Mouse (Mus musculus): ENCODE results near the gene Pphln1. TPM values are rescaled to one million over a fixed set of nuclear protein-coding genes. Genes with fewer than 3 reads are reported as not detected.

The Pphln1 gene
- total and polyA plus RNA-seq, 3 experiments, result 11.4 to 96.4 (median 34.3) TPM

- H3K4me1 ChIP-seq (ENCODE audit: insufficient read depth, low read depth, low read length), result no peaks in the 10 kb centered on the region
- no peak for TF ChIP-seq TAL1 (conservative IDR thresholded peaks at IDR 0.05; ENCODE audit: low read depth, low read length)
- no peak for TF ChIP-seq GATA1 (IDR thresholded peaks at IDR 0.05; ENCODE audit: borderline replicate concordance, low read length)
- TF ChIP-seq POLR2AphosphoS5 (IDR thresholded peaks at IDR 0.05; ENCODE audit: insufficient replicate concordance, low read depth, low read length), result no peak
- TF ChIP-seq GATA2 (IDR thresholded peaks at IDR 0.05; ENCODE audit: borderline replicate concordance, low read depth, low read length), result no peak
- no peak for TF ChIP-seq CTCF (IDR thresholded peaks at IDR 0.05; ENCODE audit: low read depth, low read length)
- 0 out of 2 replicates have a peak, but pooled peaks cover 5% of the 10 kb centered on the region for H3K9me3 ChIP-seq (replicated peaks)
- no peaks in the 10 kb centered on the region for H3K36me3 ChIP-seq (replicated peaks)
- no peaks in the 10 kb centered on the region for H3K27me3 ChIP-seq (ENCODE audit: insufficient read depth, low read length)
- ATAC-seq (ENCODE audit: extremely low read depth, insufficient number of reproducible peaks, low FRiP score, poor library complexity, severe bottlenecking) (no peak), DNase-seq (ENCODE audit: low spot score) (no peak)
- H3K4me3 ChIP-seq (ENCODE audit: low read depth, low read length), result no peak overlapping the region
Observed at GRCm38 (mm10) chr15:93512437-93512836, 114.3 kb downstream of the Pphln1 start.

- H3K36me3 ChIP-seq (replicated peaks), result no peaks in the 10 kb centered on the region
- H3K9me3 ChIP-seq (replicated peaks), result peaks cover 13% of the 10 kb centered on the region
- no peaks in the 10 kb centered on the region for H3K27me3 ChIP-seq (ENCODE audit: insufficient read depth, low read length)
- no peak overlapping the region for H3K4me3 ChIP-seq (ENCODE audit: low read depth, low read length)
- DNase-seq (ENCODE audit: low spot score) (no peak), ATAC-seq (ENCODE audit: extremely low read depth, insufficient number of reproducible peaks, low FRiP score, poor library complexity, severe bottlenecking) (no peak)
- no peak for TF ChIP-seq CTCF (IDR thresholded peaks at IDR 0.05; ENCODE audit: low read depth, low read length)
- H3K4me1 ChIP-seq (ENCODE audit: insufficient read depth, low read depth, low read length), result no peaks in the 10 kb centered on the region
Observed at GRCm38 (mm10) chr15:93513939-93514341, 115.8 kb downstream of the Pphln1 start.

- Histone ChIP-seq H3K4me3 (ENCODE audit: low read depth, low read length) (no peak overlapping the region), H3K9me3 (replicated peaks) (peaks cover 15% of the 10 kb centered on the region), H3K4me1 (ENCODE audit: insufficient read depth, low read depth, low read length) (no peaks in the 10 kb centered on the region), H3K36me3 (replicated peaks) (no peaks in the 10 kb centered on the region), H3K27me3 (ENCODE audit: insufficient read depth, low read length) (no peaks in the 10 kb centered on the region)
- DNase-seq (ENCODE audit: low spot score), result no peak
- TF ChIP-seq CTCF (IDR thresholded peaks at IDR 0.05; ENCODE audit: low read depth, low read length) (no peak), GATA2 (IDR thresholded peaks at IDR 0.05; ENCODE audit: borderline replicate concordance, low read depth, low read length) (no peak), TAL1 (conservative IDR thresholded peaks at IDR 0.05; ENCODE audit: low read depth, low read length) (no peak)
- no peak for ATAC-seq (ENCODE audit: extremely low read depth, insufficient number of reproducible peaks, low FRiP score, poor library complexity, severe bottlenecking)
Observed at GRCm38 (mm10) chr15:93515316-93515715, 117.2 kb downstream of the Pphln1 start.

GRCm38 (mm10) chr15:93517022-93517565 is 118.9 kb downstream of the Pphln1 start:
- Histone ChIP-seq H3K4me1 (ENCODE audit: insufficient read depth, low read depth, low read length) (no peaks in the 10 kb centered on the region), H3K36me3 (replicated peaks) (no peaks in the 10 kb centered on the region), H3K27me3 (ENCODE audit: insufficient read depth, low read length) (no peaks in the 10 kb centered on the region), H3K9me3 (replicated peaks) (peaks cover 15% of the 10 kb centered on the region), H3K4me3 (ENCODE audit: low read depth, low read length) (no peak overlapping the region)
- ATAC-seq (ENCODE audit: extremely low read depth, insufficient number of reproducible peaks, low FRiP score, poor library complexity, severe bottlenecking), result no peak
- TF ChIP-seq POLR2AphosphoS5 (IDR thresholded peaks at IDR 0.05; ENCODE audit: insufficient replicate concordance, low read depth, low read length) (no peak), GATA1 (IDR thresholded peaks at IDR 0.05; ENCODE audit: borderline replicate concordance, low read length) (no peak), CTCF (IDR thresholded peaks at IDR 0.05; ENCODE audit: low read depth, low read length) (no peak), GATA2 (IDR thresholded peaks at IDR 0.05; ENCODE audit: borderline replicate concordance, low read depth, low read length) (no peak), TAL1 (conservative IDR thresholded peaks at IDR 0.05; ENCODE audit: low read depth, low read length) (no peak)
- DNase-seq (ENCODE audit: low spot score), result no peak

- Histone ChIP-seq H3K9me3 (replicated peaks) (peaks cover 20% of the 10 kb centered on the region), H3K27me3 (ENCODE audit: insufficient read depth, low read length) (no peaks in the 10 kb centered on the region), H3K4me1 (ENCODE audit: insufficient read depth, low read depth, low read length) (no peaks in the 10 kb centered on the region), H3K4me3 (ENCODE audit: low read depth, low read length) (no peak overlapping the region), H3K36me3 (replicated peaks) (no peaks in the 10 kb centered on the region)
- no peak for TF ChIP-seq TAL1 (conservative IDR thresholded peaks at IDR 0.05; ENCODE audit: low read depth, low read length)
- no peak for TF ChIP-seq GATA2 (IDR thresholded peaks at IDR 0.05; ENCODE audit: borderline replicate concordance, low read depth, low read length)
- no peak for TF ChIP-seq GATA1 (IDR thresholded peaks at IDR 0.05; ENCODE audit: borderline replicate concordance, low read length)
- TF ChIP-seq POLR2AphosphoS5 (IDR thresholded peaks at IDR 0.05; ENCODE audit: insufficient replicate concordance, low read depth, low read length), result no peak
- TF ChIP-seq CTCF (IDR thresholded peaks at IDR 0.05; ENCODE audit: low read depth, low read length), result no peak
- DNase-seq (ENCODE audit: low spot score) (no peak), ATAC-seq (ENCODE audit: extremely low read depth, insufficient number of reproducible peaks, low FRiP score, poor library complexity, severe bottlenecking) (no peak)
Observed at GRCm38 (mm10) chr15:93518143-93518902, 120.2 kb downstream of the Pphln1 start.

GRCm38 (mm10) chr15:93518941-93519835 is 121.0 kb downstream of the Pphln1 start:
- H3K4me1 ChIP-seq (ENCODE audit: insufficient read depth, low read depth, low read length), result no peaks in the 10 kb centered on the region
- DNase-seq (ENCODE audit: low spot score) (no peak), ATAC-seq (ENCODE audit: extremely low read depth, insufficient number of reproducible peaks, low FRiP score, poor library complexity, severe bottlenecking) (no peak)
- no peaks in the 10 kb centered on the region for H3K36me3 ChIP-seq (replicated peaks)
- peaks cover 22% of the 10 kb centered on the region for H3K9me3 ChIP-seq (replicated peaks)
- no peaks in the 10 kb centered on the region for H3K27me3 ChIP-seq (ENCODE audit: insufficient read depth, low read length)
- TF ChIP-seq GATA2 (IDR thresholded peaks at IDR 0.05; ENCODE audit: borderline replicate concordance, low read depth, low read length) (no peak), GATA1 (IDR thresholded peaks at IDR 0.05; ENCODE audit: borderline replicate concordance, low read length) (no peak), CTCF (IDR thresholded peaks at IDR 0.05; ENCODE audit: low read depth, low read length) (no peak), TAL1 (conservative IDR thresholded peaks at IDR 0.05; ENCODE audit: low read depth, low read length) (no peak), POLR2AphosphoS5 (IDR thresholded peaks at IDR 0.05; ENCODE audit: insufficient replicate concordance, low read depth, low read length) (no peak)
- no peak overlapping the region; the same call in 1 of the 2 replicates for H3K4me3 ChIP-seq (ENCODE audit: low read depth, low read length)

All from G1E (cell line).